Mouse (Mus musculus): Measurements from ENCODE around the gene Pde8b. TPM values are rescaled to one million over a fixed set of nuclear protein-coding genes. Genes with fewer than 3 reads are reported as not detected.

The Pde8b gene
- polyA plus RNA-seq, 1 experiment: 0.05 TPM

DNA sequence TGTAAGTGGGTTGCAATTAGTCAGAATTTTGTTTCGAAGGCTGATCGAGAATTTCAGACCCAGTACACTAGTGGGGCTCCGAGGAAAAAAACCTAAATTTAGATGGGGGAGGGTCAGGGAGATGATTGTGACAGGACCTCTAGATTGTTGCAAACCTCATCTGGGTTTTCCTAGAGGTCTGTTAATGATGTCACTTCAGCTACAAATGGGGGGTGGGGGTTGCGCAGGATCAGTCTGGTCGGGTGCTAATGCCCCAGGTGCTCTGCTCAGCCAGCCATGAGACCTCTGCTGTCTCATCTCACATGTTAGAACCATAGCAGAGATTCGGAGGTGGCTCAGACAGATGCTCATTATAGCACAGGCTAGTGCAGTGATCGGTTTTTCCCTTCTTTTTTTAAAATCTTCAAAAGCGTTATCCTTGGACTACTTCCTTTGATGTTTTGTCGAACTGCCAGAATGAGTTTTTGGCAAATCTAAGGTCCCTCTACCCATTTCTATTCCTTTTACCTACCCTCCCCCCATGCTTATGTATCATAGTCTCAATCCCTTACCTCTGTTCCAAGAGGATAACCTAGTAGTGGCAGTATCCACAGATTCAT, 209.9 kb downstream of the Pde8b start:
- Histone ChIP-seq H3K4me3 (ENCODE audit: insufficient read depth, poor library complexity, severe bottlenecking) (no peak overlapping the region), H3ac (ENCODE audit: control insufficient read depth, insufficient read length, low read depth) (no peak overlapping the region), H3K79me2 (ENCODE audit: control insufficient read depth, insufficient read depth) (no peaks in the 10 kb centered on the region), H3K79me3 (ENCODE audit: low read depth) (no peaks in the 10 kb centered on the region), H3K36me3 (ENCODE audit: control insufficient read depth, insufficient read depth) (no peaks in the 10 kb centered on the region), H3K27me3 (ENCODE audit: control insufficient read depth, insufficient read depth, insufficient read length) (no peaks in the 10 kb centered on the region)
- TF ChIP-seq MAX (IDR thresholded peaks at IDR 0.05) (no peak), CEBPB (IDR thresholded peaks at IDR 0.05; ENCODE audit: low read depth) (no peak), MYOG (IDR thresholded peaks at IDR 0.05; ENCODE audit: control insufficient read depth, extremely low read depth, insufficient read length) (no peak), CTCF (IDR thresholded peaks at IDR 0.05; ENCODE audit: control insufficient read depth, insufficient read depth, insufficient read length) (no peak), FOSL1 (IDR thresholded peaks at IDR 0.05; ENCODE audit: insufficient read depth, low read length, poor library complexity, severe bottlenecking) (no peak), MYOD1 (IDR thresholded peaks at IDR 0.05; ENCODE audit: control insufficient read depth, insufficient read length, low read depth) (no peak), USF1 (IDR thresholded peaks at IDR 0.05; ENCODE audit: low read depth) (no peak)

DNA sequence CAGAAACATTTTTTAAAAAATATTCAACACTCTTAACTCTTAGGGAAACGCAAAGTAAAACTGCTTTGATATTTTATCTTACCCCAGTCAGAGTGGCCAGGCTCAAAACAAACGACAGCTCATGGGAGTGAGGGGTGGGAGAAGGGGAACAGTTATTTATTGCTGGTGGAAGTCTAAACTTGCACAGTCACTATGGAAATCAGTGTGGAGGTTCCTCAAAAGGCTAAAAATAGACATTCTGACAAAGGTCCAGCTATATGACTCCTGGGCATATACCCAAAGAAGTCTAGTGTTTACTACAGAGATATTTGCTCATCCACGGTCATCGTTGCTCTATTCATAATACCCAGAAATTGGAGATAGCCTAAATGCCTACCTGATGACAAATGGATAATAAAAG, 211.9 kb downstream of the Pde8b start:
- Histone ChIP-seq H3K36me3 (ENCODE audit: control insufficient read depth, insufficient read depth) (no peaks in the 10 kb centered on the region), H3K27me3 (ENCODE audit: control insufficient read depth, insufficient read depth, insufficient read length) (no peaks in the 10 kb centered on the region), H3K4me3 (ENCODE audit: insufficient read depth, poor library complexity, severe bottlenecking) (no peak overlapping the region), H3K79me2 (ENCODE audit: control insufficient read depth, insufficient read depth) (no peaks in the 10 kb centered on the region), H3K79me3 (ENCODE audit: low read depth) (no peaks in the 10 kb centered on the region), H3ac (ENCODE audit: control insufficient read depth, insufficient read length, low read depth) (no peak overlapping the region)
- TF ChIP-seq USF1 (IDR thresholded peaks at IDR 0.05; ENCODE audit: low read depth) (no peak), FOSL1 (IDR thresholded peaks at IDR 0.05; ENCODE audit: insufficient read depth, low read length, poor library complexity, severe bottlenecking) (no peak), MYOD1 (IDR thresholded peaks at IDR 0.05; ENCODE audit: control insufficient read depth, insufficient read length, low read depth) (no peak), CEBPB (IDR thresholded peaks at IDR 0.05; ENCODE audit: low read depth) (no peak), MYOG (IDR thresholded peaks at IDR 0.05; ENCODE audit: control insufficient read depth, extremely low read depth, insufficient read length) (no peak), MAX (IDR thresholded peaks at IDR 0.05) (no peak), CTCF (IDR thresholded peaks at IDR 0.05; ENCODE audit: control insufficient read depth, insufficient read depth, insufficient read length) (no peak)

DNA sequence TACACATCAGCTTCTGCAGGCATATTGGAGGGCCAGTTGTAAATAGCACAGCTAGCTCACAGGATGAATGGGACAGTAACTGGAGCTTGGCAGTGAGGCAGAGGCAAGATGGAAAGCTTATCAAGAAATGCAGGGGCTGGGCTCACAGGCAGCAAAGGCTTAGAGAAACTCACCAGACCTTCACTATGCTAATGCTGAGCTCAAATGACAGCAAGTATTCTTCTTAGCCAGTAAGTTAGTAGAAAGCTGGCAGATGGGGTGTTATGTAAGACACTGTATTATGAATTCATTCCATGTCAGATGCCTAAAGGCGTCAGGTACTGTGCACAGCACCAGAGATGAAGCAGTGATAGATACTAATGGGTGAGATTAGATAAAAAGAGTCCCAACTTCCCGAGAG, 215.4 kb downstream of the Pde8b start:
- Histone ChIP-seq H3K4me3 (ENCODE audit: insufficient read depth, poor library complexity, severe bottlenecking) (no peak overlapping the region), H3K27me3 (ENCODE audit: control insufficient read depth, insufficient read depth, insufficient read length) (no peaks in the 10 kb centered on the region), H3ac (ENCODE audit: control insufficient read depth, insufficient read length, low read depth) (no peak overlapping the region), H3K36me3 (ENCODE audit: control insufficient read depth, insufficient read depth) (no peaks in the 10 kb centered on the region), H3K79me2 (ENCODE audit: control insufficient read depth, insufficient read depth) (no peaks in the 10 kb centered on the region), H3K79me3 (ENCODE audit: low read depth) (no peaks in the 10 kb centered on the region)
- TF ChIP-seq MYOG (IDR thresholded peaks at IDR 0.05; ENCODE audit: control insufficient read depth, extremely low read depth, insufficient read length) (no peak), CEBPB (IDR thresholded peaks at IDR 0.05; ENCODE audit: low read depth) (no peak), CTCF (IDR thresholded peaks at IDR 0.05; ENCODE audit: control insufficient read depth, insufficient read depth, insufficient read length) (no peak), MAX (IDR thresholded peaks at IDR 0.05) (no peak), FOSL1 (IDR thresholded peaks at IDR 0.05; ENCODE audit: insufficient read depth, low read length, poor library complexity, severe bottlenecking) (no peak), MYOD1 (IDR thresholded peaks at IDR 0.05; ENCODE audit: control insufficient read depth, insufficient read length, low read depth) (no peak), USF1 (IDR thresholded peaks at IDR 0.05; ENCODE audit: low read depth) (no peak)

DNA sequence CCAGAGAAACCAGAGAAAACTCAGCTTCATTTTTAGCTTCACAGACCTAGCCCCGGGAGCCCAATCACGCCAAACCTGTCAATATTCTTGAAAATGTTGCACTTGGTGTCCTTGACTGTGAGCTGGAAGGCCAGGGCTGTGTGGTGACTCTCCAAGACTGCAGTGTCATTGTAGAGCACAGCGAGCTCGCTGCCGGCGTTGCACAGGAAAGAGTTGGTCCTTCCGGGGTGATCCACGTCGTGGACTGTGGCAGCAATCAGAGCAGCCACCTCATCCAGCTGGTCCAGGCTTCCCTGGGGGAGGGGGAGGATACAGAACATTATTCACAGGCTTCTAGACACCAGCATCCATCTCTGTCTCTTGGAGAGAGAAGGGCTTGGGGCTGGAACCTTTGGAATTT, 216.0 kb downstream of the Pde8b start:
- Histone ChIP-seq H3K79me2 (ENCODE audit: control insufficient read depth, insufficient read depth) (no peaks in the 10 kb centered on the region), H3K36me3 (ENCODE audit: control insufficient read depth, insufficient read depth) (no peaks in the 10 kb centered on the region), H3ac (ENCODE audit: control insufficient read depth, insufficient read length, low read depth) (no peak overlapping the region), H3K27me3 (ENCODE audit: control insufficient read depth, insufficient read depth, insufficient read length) (no peaks in the 10 kb centered on the region), H3K4me3 (ENCODE audit: insufficient read depth, poor library complexity, severe bottlenecking) (no peak overlapping the region), H3K79me3 (ENCODE audit: low read depth) (no peaks in the 10 kb centered on the region)
- no peak for TF ChIP-seq MYOD1 (IDR thresholded peaks at IDR 0.05; ENCODE audit: control insufficient read depth, insufficient read length, low read depth)
- TF ChIP-seq MYOG (IDR thresholded peaks at IDR 0.05; ENCODE audit: control insufficient read depth, extremely low read depth, insufficient read length): no peak
- TF ChIP-seq USF1 (IDR thresholded peaks at IDR 0.05; ENCODE audit: low read depth): no peak
- TF ChIP-seq CEBPB (IDR thresholded peaks at IDR 0.05; ENCODE audit: low read depth): no peak
- no peak for TF ChIP-seq FOSL1 (IDR thresholded peaks at IDR 0.05; ENCODE audit: insufficient read depth, low read length, poor library complexity, severe bottlenecking)
- TF ChIP-seq CTCF (IDR thresholded peaks at IDR 0.05; ENCODE audit: control insufficient read depth, insufficient read depth, insufficient read length): no peak
- no peak for TF ChIP-seq MAX (IDR thresholded peaks at IDR 0.05)

DNA sequence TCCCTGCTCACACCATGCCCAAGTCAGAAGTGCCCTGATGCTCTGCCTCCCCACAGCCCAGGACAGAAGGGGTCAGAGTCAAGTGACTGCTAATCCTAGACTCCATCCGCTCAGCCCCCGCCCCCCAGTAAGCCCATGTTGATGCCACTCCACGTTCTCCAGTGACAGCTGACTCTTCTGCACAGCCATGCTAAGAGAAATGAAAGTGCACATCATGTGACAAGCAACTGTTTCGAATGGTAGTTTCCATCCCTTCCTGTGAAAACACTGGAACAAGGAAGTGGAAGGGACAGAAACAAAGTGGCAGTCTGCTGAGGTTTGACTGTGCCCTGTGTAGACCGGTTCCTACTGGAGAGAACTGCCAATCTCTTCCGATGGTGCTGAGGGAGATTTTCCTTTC, 217.2 kb downstream of the Pde8b start:
- Histone ChIP-seq H3K79me2 (ENCODE audit: control insufficient read depth, insufficient read depth) (no peaks in the 10 kb centered on the region), H3K27me3 (ENCODE audit: control insufficient read depth, insufficient read depth, insufficient read length) (no peaks in the 10 kb centered on the region), H3K79me3 (ENCODE audit: low read depth) (no peaks in the 10 kb centered on the region), H3K4me3 (ENCODE audit: insufficient read depth, poor library complexity, severe bottlenecking) (no peak overlapping the region), H3ac (ENCODE audit: control insufficient read depth, insufficient read length, low read depth) (no peak overlapping the region), H3K36me3 (ENCODE audit: control insufficient read depth, insufficient read depth) (no peaks in the 10 kb centered on the region)
- TF ChIP-seq MAX (IDR thresholded peaks at IDR 0.05): no peak

DNA sequence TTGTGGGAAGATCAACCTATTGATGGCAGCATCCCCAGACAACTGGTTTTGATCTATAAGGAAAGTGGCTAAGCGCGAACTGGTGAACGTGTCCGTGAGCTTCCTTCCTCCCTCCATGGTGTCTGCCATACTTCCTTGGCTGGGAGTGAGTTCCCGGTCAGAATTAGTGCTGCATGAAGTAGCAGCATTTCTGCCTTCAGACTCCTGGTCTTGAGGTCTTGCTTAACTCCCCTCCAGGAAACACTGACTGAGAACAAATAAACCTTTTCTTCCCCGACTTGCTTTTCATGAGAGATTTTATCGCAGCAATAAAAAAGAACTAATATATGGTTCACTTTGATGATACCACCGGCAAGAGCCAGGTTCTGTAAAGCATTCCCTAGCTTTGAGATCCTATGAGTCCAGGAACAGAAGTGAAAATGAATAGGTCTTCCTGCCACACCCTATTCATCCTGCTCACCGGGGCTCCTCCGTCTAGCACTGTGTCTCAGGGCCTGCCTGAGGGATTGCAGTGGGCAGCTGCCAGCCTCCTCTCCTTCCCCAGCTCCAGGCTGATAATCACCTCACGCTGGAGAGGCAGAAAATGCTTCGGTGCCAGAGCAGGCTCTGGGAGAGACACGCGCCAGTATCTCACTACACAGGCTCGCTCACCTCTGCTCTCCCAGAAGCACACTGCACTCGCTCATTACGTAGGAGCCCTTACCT, 217.9 kb downstream of the Pde8b start:
- Histone ChIP-seq H3ac (ENCODE audit: control insufficient read depth, insufficient read length, low read depth) (no peak overlapping the region), H3K36me3 (ENCODE audit: control insufficient read depth, insufficient read depth) (no peaks in the 10 kb centered on the region), H3K4me3 (ENCODE audit: insufficient read depth, poor library complexity, severe bottlenecking) (no peak overlapping the region), H3K79me3 (ENCODE audit: low read depth) (no peaks in the 10 kb centered on the region), H3K27me3 (ENCODE audit: control insufficient read depth, insufficient read depth, insufficient read length) (no peaks in the 10 kb centered on the region), H3K79me2 (ENCODE audit: control insufficient read depth, insufficient read depth) (no peaks in the 10 kb centered on the region)
- no peak for TF ChIP-seq MYOG (IDR thresholded peaks at IDR 0.05; ENCODE audit: control insufficient read depth, extremely low read depth, insufficient read length)
- TF ChIP-seq USF1 (IDR thresholded peaks at IDR 0.05; ENCODE audit: low read depth): no peak
- no peak for TF ChIP-seq FOSL1 (IDR thresholded peaks at IDR 0.05; ENCODE audit: insufficient read depth, low read length, poor library complexity, severe bottlenecking)
- no peak for TF ChIP-seq CEBPB (IDR thresholded peaks at IDR 0.05; ENCODE audit: low read depth)
- TF ChIP-seq CTCF (IDR thresholded peaks at IDR 0.05; ENCODE audit: control insufficient read depth, insufficient read depth, insufficient read length): no peak
- no peak for TF ChIP-seq MAX (IDR thresholded peaks at IDR 0.05)
- no peak for TF ChIP-seq MYOD1 (IDR thresholded peaks at IDR 0.05; ENCODE audit: control insufficient read depth, insufficient read length, low read depth)

Data from C2C12 (cell line).